Mouse (Mus musculus): ENCODE data around the gene 6030458C11Rik.
A peak's percentile ranks its signal among the peaks of the same experiment; 100 is the strongest.
"Not testable (repeated sequence)": the region's sequence is repeated elsewhere in the genome, so short reads cannot be mapped to it uniquely, and the experiment has no call there.

The 6030458C11Rik gene

DNA sequence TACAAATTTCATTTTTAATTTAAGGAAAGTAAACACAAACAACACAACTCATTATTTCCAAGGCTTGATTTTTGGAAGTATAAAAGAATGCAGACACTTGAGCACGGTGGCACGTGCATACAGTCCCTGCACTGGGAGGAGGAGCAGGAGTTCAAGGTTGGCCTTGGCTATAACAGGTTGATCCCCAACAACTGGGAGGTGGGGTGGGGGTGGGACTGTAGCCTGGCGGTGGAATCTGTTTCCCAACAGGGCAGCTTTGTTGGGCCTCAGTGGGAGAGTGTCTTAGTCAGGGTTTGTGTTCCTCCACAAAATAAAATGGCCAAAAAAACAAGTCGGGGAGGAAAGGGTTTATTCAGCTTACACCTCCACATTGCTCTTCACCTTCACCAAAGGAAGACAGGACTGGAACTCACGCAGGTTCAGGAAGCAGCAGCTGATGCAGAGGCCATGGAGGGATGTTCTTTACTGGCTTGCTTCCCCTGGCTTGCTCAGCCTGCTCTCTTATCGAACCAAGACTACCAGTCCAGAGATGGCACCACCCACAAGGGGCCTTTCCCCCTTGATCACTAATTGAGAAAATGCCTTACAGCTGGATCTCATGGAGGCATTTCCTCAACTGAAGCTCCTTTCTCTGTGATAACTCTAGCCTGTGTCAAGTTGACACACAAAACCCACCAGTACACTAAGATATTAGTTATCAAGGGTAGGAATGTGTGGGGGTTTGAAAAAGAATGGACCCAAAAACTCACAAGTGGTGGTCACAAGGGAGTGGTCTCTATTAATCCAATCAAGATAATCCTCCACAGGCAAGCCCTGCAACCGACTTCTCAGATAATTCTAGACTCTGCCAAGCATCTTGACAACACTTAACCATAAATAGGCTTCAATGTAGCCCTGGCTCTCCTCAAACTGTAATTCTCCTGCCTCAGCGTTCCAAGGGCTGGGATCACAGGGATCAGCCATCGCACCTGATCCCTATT is 1.7 kb downstream of the 6030458C11Rik start:
- DNase-seq (ENCODE audit: low spot score) = no peak

DNA sequence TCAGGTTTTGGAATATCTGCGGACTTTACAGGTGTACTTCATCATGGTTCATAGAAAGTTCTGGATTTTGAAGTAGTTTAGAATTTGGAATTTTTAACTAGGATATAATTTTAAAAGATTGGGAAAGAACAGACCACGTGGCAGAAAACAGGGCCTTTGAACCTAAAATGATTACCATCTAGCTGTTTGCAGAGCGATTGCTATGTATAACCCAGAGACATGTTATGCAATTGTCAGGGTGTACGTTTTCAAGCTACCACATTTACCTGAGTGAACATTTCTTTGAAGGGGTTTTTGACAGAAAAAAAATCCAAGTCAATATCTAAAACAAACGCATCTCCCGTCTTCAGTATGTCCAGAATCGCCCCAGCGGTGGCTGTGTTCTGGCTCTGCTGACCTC is 6.9 kb downstream of the 6030458C11Rik start:
- no peak for DNase-seq (ENCODE audit: low spot score)

DNA sequence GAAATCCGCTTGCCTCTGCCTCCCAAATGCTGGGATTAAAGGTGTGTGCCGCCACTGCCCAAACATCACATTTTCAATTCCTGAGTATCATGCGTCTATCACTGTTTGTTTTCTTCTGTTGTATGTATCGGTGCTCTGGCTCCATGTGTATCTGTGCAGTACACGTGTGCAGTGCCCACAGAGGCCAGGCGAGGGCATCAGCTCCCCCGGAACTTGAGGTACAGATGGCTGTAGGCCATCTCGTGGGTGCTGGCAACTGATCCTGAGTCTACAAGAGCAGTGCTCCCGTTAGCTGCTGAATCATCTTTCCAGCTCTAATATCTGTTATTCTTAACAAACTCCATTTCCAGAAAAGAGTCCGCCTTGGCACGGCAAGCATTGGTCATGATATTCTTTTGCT is 11.8 kb downstream of the 6030458C11Rik start:
- no peak for DNase-seq (ENCODE audit: low spot score)

DNA sequence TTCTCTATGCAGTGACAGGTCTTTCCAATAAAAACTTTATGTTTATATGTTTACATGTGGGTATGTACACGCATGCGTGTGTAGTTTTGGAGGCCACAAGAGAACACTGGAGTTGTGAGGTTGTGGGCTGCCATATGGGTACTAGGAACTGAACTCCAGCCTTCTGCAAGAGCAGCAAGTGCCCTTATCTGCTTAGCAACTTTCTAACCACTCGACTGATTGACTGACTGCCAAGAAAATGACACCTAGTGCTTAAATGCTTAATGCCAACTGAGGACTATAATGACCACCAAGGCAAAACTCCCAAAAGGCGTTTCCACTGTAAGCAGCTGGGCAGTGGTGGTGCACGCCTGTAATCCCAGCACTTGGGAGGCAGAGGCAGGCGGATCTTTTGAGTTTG is 15.1 kb downstream of the 6030458C11Rik start:
- DNase-seq (ENCODE audit: low spot score) = no peak

DNA sequence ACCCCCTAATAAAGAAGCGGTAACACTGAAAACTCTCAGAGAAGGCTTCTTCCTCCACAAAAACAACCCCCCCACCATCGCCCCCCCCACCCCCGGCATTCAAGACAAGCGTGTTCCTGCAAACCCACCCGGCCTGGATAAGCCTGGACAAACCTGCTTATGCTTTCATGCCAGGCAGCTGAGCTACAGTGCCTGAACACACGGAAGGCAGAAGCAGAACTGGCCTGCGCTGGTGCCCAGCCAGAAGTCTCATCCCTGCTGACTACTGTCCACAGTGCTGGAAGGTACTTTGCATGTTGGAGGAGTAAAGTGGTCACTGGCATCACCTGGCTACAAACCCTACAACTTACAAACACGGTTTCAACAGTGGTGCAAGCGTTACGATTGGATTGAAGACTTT is 17.4 kb downstream of the 6030458C11Rik start:
- DNase-seq (ENCODE audit: low spot score) = no peak

DNA sequence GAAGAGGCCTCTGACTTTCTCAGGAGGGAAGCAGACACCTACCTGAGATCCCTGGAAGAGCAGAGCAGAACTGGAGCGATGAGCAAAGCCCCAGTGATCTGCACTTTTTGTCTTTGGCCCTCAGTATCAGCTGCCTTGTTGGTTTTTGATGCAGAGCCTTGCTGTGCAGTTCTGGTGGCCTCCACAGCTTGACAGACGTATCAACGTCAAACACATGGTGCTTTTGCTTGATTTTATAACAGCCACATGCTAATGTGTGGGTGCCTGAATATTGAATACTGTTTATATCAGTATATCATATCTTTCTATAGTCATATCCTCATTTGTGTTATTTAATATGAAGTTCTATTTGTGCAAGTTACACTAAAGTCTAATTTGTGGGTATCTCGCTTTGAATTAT is 19.4 kb downstream of the 6030458C11Rik start:
- DNase-seq (ENCODE audit: low spot score) = no peak

DNA sequence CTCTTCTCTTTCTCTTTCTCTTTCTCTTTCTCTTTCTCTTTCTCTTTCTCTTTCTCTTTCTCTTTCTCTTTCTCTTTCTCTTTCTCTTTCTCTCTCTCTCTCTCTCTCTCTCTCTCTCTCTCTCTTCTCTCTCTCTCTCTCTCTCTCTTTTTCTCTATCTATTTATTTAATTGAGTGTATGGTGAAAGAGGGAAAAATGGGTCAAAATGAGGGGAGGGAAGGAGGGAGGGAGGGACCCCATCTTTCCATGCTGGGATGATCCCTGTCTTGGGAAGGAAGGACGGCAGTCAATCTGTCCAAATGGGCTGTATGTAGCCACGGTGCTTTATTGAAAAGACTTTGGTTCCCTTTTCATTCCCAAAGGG is 23.3 kb downstream of the 6030458C11Rik start:
- DNase-seq (ENCODE audit: low spot score) = not testable (repeated sequence)

DNA sequence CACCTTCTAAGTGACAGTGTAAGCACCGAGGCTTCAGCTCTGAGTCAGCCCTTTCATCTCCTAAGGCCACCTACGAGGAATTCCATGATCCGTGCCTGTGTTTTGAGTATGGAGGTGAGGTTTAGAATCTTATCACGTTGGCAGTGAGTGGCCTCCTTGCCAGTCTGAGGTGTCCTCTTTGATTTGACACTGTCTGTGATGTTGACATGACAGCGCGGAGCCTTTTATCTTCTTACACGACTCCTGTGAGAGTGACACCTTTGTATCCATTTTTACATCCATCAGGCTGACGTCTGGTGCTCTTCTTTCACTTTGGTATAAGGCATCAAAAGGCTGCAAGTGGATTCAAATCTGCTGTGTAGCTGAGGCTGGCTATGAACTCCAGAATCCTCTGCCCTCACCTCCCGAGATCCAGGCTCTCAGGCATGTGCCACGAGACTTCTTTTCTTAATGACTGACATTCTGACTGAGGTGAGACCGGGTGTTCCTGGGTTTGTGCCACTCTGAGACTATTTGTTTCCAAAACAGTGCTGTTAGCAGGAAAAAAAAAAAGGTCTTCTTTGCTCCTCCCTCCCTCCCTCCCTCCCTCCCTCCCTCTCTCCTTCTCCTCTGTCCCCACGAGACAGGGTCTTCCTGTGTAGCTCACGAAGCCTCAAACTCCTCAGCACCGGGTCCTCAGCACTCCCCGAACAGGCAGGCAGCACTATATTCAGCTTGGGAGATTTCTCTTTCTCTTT is 23.9 kb downstream of the 6030458C11Rik start:
- DNase-seq (ENCODE audit: low spot score) = no peak

DNA sequence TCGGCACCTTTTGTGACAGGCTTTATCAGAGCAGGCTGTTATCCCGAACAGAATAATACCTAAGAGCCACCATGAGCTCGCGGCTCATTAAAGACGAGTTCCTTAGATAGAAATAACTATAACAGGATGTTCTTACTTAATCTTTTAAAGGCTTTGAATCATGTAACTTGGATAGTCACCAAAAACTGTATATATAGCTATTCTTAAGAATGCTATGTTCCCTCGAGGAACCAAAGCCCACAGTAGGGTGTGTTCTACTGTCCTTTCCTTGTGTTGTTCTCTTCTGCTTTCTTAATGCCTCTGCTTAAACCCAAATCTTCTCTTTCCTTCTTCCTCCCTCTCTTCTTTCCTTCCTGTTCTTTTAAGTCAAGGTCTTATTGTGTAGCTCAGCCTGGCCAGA is 26.4 kb downstream of the 6030458C11Rik start:
- no peak for DNase-seq (ENCODE audit: low spot score)

DNA sequence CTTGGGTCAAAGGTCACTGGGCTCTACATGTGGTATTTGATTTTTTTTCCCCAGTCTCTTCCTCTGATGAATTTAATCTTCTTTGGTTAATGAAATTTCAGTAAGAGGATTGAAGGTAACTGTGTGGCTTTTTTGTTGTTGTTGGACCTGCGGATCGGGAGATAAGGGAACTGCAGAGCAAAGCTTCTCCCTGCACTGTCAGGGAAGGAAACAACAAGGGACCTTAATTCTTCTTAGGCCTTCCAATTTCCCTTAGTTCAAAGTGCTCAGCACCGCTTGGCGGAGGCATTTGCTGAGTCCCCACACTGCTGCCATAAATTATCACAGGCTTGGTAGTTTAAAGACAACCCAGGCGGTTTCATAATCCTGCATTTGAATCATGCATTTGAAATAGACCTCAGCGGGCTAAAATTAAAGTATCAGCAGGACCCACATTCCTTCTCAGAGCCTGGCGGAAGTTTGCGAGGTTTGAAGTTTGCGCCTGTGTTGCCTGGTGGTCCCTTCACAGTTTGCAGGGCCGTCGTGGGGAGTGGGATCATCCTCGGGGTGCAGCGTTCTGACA is 28.5 kb downstream of the 6030458C11Rik start:
- no peak for DNase-seq (ENCODE audit: low spot score)

DNA sequence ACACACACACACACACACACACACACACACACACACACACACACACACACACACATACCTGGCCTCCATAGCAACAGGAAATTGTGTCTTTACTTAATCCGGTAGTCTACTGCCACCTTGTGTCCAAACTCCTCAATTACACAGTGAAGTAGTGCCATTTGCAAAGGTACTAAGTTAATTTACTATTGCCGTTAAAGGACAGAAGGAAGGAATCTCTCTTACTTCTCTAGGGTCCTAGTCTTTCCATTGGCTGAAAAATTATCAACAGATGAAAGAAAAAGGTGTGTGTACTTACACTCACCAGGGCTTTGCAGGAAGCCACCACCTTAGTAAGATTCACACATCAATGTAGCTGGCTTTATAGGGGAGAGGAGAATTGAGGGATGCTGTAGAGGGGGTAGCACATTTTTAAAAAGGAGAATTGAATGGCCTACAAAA is 29.0 kb downstream of the 6030458C11Rik start:
- peak; percentile 42 for DNase-seq (ENCODE audit: low spot score)

DNA sequence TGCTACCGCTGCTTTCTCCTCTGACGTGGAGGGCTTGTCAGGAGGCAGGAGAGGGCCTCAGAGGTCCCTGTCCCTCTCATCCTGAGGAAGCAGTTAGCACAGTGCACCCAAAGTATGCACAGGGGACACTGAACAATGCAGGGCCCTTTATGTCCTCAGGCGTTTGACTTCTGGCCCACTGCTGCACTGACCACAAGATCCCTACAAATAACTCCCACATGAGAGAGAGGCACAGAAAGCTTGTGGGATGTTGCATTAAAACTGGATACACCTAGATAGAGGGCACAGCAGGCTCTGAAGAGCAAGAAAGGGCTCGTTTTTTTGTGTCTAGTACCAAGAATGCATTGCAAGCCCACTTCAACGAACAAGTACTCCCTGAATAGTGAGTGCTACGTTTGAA is 30.1 kb downstream of the 6030458C11Rik start:
- no peak for DNase-seq (ENCODE audit: low spot score)

DNA sequence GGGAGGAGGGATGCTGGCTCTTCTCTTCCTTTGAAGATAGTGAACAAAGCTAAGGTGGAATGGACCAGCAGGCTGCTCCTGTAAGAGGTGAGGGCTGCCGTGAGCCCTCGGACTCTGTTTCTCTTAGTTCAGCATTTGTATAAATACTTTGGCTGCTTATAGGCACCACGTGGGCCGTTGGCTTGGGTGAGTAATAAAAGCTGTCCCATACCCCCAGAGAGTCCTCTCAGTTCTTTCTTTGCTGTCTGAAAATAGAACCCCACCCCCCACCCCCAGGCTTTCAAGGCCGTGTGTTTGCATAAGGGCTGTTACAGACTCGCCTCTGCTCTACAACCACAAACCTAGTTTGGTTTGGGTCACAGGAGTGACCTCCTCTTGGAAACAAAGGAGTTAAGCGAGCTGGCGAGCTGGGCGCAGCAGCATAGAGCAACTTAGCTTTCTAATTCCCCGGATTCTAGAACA is 35.0 kb downstream of the 6030458C11Rik start:
- DNase-seq (ENCODE audit: low spot score) = no peak

DNA sequence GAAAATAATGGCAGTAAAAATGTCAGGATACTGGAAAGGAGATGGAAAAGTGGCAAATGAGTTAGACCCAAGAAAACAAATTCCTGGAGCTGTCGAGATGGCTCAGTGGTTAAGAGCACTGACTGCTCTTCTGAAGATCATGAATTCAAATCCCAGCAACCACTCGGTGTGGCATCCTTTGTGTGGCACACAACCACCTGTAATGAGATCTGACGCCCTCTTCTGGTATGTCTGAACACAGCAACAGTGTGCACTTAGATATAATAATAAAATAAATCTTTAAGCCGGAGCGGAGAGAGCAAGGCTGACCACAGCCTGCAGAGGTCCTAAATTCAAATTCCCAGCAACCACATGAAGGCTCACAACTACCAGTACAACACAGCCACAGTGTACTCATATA is 35.9 kb downstream of the 6030458C11Rik start:
- no peak for DNase-seq (ENCODE audit: low spot score)

DNA sequence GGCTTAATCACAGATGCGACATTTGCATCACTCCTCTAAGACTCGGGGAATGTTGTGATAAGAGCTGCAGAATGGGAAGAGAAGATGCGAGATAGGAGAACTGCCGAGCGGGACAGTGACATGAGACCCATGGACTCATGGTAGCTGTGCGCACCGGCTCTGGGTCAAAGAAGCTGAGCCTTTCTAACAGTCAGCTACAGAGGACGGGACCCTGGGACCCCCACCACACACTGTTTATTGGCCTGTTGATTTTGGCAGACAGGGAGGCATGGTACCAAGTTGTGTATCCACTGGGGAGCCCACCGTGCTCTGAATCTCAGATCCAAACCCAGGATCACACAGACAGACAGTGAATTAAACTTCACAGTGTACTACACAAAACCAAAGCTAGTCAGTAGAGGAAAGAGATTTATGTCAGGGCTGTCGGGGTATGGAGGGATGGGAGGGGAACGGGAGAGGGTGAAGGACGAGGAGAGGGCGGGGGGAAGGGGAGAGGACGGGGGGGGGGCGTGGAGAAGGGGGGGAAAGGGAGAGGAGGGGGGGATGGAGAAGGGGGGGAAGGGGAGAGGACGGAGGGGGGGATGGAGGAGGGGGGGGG is 42.6 kb downstream of the 6030458C11Rik start:
- DNase-seq (ENCODE audit: low spot score) = no peak

DNA sequence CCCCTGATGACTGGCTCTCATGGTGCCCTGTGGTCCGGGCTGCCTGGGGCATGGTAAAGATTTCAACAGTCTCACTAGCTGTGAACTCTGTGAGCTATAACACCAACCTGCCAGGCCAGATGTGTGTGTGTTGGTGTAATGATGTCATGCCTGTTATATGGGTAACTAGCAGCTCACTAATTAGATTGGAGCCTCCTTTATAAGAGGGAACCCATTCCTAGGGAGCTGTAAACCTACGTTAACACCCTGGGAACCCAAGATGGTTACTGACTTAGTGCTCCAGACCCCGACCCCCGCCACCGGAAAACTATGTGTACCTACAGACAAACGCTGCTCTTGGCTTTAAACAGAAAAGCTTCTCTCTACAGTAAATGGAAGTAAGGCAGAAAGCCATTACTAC is 43.2 kb downstream of the 6030458C11Rik start:
- DNase-seq (ENCODE audit: low spot score) = no peak

DNA sequence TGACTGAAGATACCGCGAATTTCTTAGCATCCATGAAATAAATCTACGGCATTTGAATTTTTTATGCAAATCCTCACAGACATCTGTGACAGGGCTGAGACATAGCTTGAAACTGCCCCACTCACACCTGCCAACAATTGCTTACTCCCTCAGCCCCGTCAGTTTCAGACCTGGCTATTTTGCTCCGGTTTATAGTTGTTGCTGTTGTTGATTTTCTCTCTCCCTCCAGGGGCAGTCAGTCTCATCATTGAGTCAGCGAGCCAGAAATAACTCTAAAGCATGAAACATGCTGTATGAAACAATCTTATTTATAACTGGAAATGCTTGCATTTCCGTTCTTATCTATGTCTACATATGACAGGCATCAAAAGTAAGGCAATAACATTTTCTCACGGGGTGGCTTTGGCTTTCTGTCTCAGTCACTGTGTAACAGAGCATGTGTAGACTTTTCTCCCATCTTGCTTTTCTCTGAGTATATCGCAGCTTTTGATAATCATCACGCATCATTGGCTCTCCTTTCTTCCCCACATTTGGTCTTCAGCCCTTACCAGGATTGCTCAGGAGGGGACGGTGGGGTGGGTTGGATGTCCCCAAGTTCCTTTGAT is 50.2 kb downstream of the 6030458C11Rik start:
- no peak for DNase-seq (ENCODE audit: low spot score)

DNA sequence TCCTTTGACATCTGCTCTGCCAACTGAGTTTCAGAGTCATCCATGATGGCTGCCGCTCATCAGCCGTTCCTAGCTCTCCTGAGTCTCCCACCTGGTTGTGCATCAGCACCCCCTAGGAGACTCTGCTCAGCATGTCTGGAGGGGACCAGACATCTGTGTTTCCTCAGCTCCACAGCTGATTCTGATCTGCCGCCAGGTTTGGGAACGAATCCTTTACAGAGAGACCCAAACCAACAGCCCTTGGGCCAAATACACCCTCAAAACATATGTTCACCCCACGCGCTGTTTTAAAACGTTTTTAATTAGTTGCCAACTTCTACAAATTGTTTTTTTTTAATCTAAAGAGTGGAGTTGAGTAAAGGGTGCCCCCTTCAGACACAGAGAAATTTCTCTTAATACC is 53.5 kb downstream of the 6030458C11Rik start:
- no peak for DNase-seq (ENCODE audit: low spot score)

DNA sequence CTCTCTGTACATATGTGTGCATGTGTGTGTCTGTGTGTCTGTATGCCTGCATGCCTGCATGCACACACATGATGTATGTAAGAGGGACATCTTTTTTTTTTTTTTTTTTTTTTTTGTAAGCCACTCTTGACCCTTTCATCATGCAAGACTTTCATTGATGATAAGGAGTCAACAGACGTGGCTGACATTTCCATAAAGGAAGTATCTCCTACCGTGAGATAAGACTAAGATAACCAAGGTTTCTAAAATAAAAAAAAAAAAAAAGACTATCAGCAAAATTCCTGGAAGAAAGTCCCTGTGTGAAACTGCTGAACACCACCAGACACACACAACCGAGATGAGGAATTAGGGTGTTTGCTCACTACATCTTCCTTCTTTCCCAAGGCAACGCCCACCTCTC is 57.6 kb downstream of the 6030458C11Rik start:
- DNase-seq (ENCODE audit: low spot score) = no peak

DNA sequence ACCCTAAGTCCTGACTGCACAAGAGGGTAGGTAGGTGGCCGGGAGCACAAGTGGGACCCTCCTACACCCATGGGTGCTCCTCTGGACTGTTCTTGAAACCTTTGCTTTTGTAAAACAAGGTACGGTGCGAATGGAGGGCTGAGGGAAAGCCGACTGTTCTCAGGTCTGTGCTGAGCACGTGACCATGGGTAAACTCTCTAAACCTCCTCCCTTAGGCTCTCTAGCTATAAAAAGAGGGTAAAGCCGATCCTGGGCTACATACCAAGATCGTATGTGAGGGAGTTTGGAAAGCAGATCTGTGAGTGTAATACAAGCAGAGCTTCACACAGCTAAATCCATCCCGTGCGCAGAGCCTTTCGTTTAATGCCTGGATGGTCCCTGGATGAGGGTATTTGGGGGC is 61.3 kb downstream of the 6030458C11Rik start:
- no peak for DNase-seq (ENCODE audit: low spot score)

DNA sequence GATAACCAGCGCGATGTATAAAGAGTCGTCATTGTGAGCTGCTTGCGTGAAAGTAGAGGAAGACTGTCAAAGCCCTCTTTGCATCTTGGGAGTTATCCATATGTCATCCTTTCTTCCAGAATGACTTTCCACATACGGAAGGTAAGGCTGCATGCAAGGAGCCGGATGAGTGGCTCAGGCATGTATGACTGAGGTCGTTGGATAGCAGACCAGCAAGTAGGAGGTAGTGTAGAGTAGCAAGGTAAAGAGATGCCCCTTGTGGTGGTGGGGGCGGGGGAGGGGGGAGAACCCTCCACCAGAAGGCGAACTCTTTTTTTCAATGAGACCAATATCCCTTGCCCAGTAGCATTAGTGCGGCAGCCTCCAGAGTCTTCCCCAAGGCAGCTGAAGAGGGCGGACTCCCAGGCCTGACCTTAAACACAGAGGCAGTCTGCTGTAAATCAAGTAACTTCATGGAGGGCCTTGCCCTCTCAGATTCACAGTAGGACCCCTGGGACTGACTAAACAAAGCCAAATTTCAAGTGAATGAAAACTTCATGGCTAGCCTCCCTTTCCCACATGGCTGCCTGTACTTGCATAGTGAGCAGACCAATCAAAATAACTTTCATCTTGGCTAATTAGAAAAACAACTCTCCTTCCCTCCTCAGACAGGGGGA is 62.1 kb downstream of the 6030458C11Rik start:
- DNase-seq (ENCODE audit: low spot score) = no peak
